Mouse (Mus musculus) E14TG2a.4 (cell line): ENCODE data around the gene Ltbp2.

Source experiments
- CTCF ChIP-seq: conservative IDR thresholded peaks from 2 replicates; pipeline ENCODE4 v1.5.1; 2014; ENCODE audit warnings: low read length
- NANOG ChIP-seq: IDR thresholded peaks from 2 replicates; pipeline ENCODE4 v1.6.1; 2014; ENCODE audit warnings: borderline replicate concordance, low read length, mixed read lengths

GRCm38 (mm10) chr12:84884423-84885076 is 8.2 kb upstream of the Ltbp2 start:
- TF ChIP-seq CTCF (no peak), NANOG (no peak)
